Mouse (Mus musculus) T-cell, adult 2 months (primary cell): ENCODE measurements at regions not wholly inside any gene's neighbourhood (a gene's known extent, or its start where the extent isn't known, plus 50 kb on each side); places are given as distances from the start of the nearest gene placed in this dataset.

Experiments used
- DNase-seq: peaks from one replicate; pipeline ENCODE4 v3.0.0; 2022; ENCODE audit warnings: low spot score

GRCm38 (mm10) chr3:148429012-148429865 is 561.1 kb downstream of the Adgrl2 start:
- no peak for DNase-seq

- DNase-seq, result no peak
These were observed 566.3 kb downstream of the Adgrl2 start for GRCm38 (mm10) chr3:148424089-148424488.

- no peak for DNase-seq
These were observed 567.0 kb downstream of the Adgrl2 start for GRCm38 (mm10) chr3:148423383-148423782.

- no peak for DNase-seq
These were observed 567.6 kb downstream of the Adgrl2 start for GRCm38 (mm10) chr3:148422720-148423119.

GRCm38 (mm10) chr3:148422205-148422604 is 568.1 kb downstream of the Adgrl2 start:
- DNase-seq, result no peak

- no peak for DNase-seq
These were observed 570.1 kb downstream of the Adgrl2 start for GRCm38 (mm10) chr3:148420303-148420702.

- no peak for DNase-seq
These were observed 570.8 kb downstream of the Adgrl2 start for GRCm38 (mm10) chr3:148419462-148420074.

- no peak for DNase-seq
These were observed 572.3 kb downstream of the Adgrl2 start for GRCm38 (mm10) chr3:148418067-148418466.

- DNase-seq, result no peak
These were observed 574.9 kb downstream of the Adgrl2 start for GRCm38 (mm10) chr3:148415443-148415842.

GRCm38 (mm10) chr3:148413027-148413426 is 577.3 kb downstream of the Adgrl2 start:
- no peak for DNase-seq

GRCm38 (mm10) chr3:148412191-148412590 is 578.2 kb downstream of the Adgrl2 start:
- DNase-seq, result no peak

GRCm38 (mm10) chr3:148398349-148398748 is 592.0 kb downstream of the Adgrl2 start:
- DNase-seq, result no peak

- DNase-seq, result no peak
These were observed 602.8 kb downstream of the Adgrl2 start for GRCm38 (mm10) chr3:148387550-148387949.

- no peak for DNase-seq
These were observed 604.6 kb downstream of the Adgrl2 start for GRCm38 (mm10) chr3:148385712-148386111.

- no peak for DNase-seq
These were observed 609.3 kb downstream of the Adgrl2 start for GRCm38 (mm10) chr3:148381057-148381456.

- no peak for DNase-seq
These were observed 627.0 kb downstream of the Adgrl2 start for GRCm38 (mm10) chr3:148363331-148363730.

GRCm38 (mm10) chr3:148362453-148362864 is 627.9 kb downstream of the Adgrl2 start:
- DNase-seq, result no peak

- DNase-seq, result no peak
These were observed 646.6 kb downstream of the Adgrl2 start for GRCm38 (mm10) chr3:148343633-148344361.

GRCm38 (mm10) chr3:148343256-148343632 is 647.1 kb downstream of the Adgrl2 start:
- no peak for DNase-seq

- no peak for DNase-seq
These were observed 651.1 kb downstream of the Adgrl2 start for GRCm38 (mm10) chr3:148339258-148339657.

- DNase-seq, result no peak
These were observed 653.7 kb downstream of the Adgrl2 start for GRCm38 (mm10) chr3:148336640-148337039.

- no peak for DNase-seq
These were observed 654.3 kb downstream of the Adgrl2 start for GRCm38 (mm10) chr3:148336091-148336511.

- no peak for DNase-seq
These were observed 654.7 kb downstream of the Adgrl2 start for GRCm38 (mm10) chr3:148335654-148336053.
